Mouse (Mus musculus) limb, embryonic 11.5 days (tissue): Measurements from ENCODE around the gene Gucy1a1. TPM values are rescaled to one million over a fixed set of nuclear protein-coding genes. Genes with fewer than 3 reads are reported as not detected.

Experiments used
- ATAC-seq: fragments of 200-750 bp; cut with Nextera tagmentation; 2 replicates; pipeline ENCODE4 v1.8.0; 2017; ENCODE audit warnings: low read depth; ENCODE audit not compliant: insufficient number of reproducible peaks, low FRiP score, low TSS enrichment
- DNase-seq: peaks from one replicate; pipeline ENCODE4 v3.0.0-alpha.2; 2015; ENCODE audit warnings: low spot score
- H3K27ac ChIP-seq: fragments of 300-500 bp; sonication (generic); replicated peaks from 2 replicates; pipeline ENCODE4 v1.5.1; 2014; ENCODE audit warnings: low read depth, mild to moderate bottlenecking, low read length
- H3K27me3 ChIP-seq: fragments of 300-500 bp; sonication (generic); 2 replicates; pipeline ENCODE4 v1.6.1; 2014; ENCODE audit warnings: mild to moderate bottlenecking, low read length, mixed read lengths; ENCODE audit not compliant: control insufficient read depth, insufficient read depth
- H3K36me3 ChIP-seq: fragments of 300-500 bp; sonication (generic); 2 replicates; pipeline ENCODE4 v1.6.1; 2014; ENCODE audit warnings: mild to moderate bottlenecking, low read length, moderate library complexity, mixed read lengths; ENCODE audit not compliant: control insufficient read depth, insufficient read depth
- H3K4me1 ChIP-seq: fragments of 300-500 bp; sonication (generic); 2 replicates; pipeline ENCODE4 v1.6.1; 2014; ENCODE audit warnings: low read length, mixed read lengths; ENCODE audit not compliant: control insufficient read depth, insufficient read depth
- H3K4me2 ChIP-seq: fragments of 300-500 bp; sonication (generic); 2 replicates; pipeline ENCODE4 v1.6.1; 2014; ENCODE audit warnings: low read depth, mild to moderate bottlenecking, moderate library complexity; ENCODE audit not compliant: severe bottlenecking
- H3K4me3 ChIP-seq: fragments of 300-500 bp; sonication (generic); 2 replicates; pipeline ENCODE4 v1.5.1; 2014; ENCODE audit warnings: low read depth, low read length
- H3K9ac ChIP-seq: fragments of 300-500 bp; sonication (generic); 2 replicates; pipeline ENCODE4 v1.6.1; 2014; ENCODE audit warnings: mild to moderate bottlenecking, low read length
- H3K9me3 ChIP-seq: fragments of 300-500 bp; sonication (generic); 2 replicates; pipeline ENCODE4 v1.6.1; 2016; ENCODE audit warnings: low read length; ENCODE audit not compliant: control insufficient read depth
- WGBS: fragments of 180-500 bp; shearing (Covaris S2); extraction: QIAGEN DNeasy Blood & Tissue Kit; methylation state at CpG from one replicate; pipeline ENCODE4 v1.1.7; 2014; 5-methylcytosine and 5-hydroxymethylcytosine counted together
- polyA plus RNA-seq: library from polyadenylated mRNA; unstranded; fragments of >200 nt; fragmentation: Nextera tagmentation; extraction: Ambion mirVana; gene quantifications from 2 replicates; pipeline ENCODE4 v1.2.1, GENCODE M21; 2014

The Gucy1a1 gene
- 0.85 and 2.6 TPM in 2 replicates for polyA plus RNA-seq

GRCm38 (mm10) chr3:82145126-82145901 lies at the start of gene Gucy1a1:
Gene Gucy1a1 (minus strand): TSS chr3:82145789.
- Histone ChIP-seq H3K4me3 (peak within 1 kb of the TSS; percentile 34), H3K27me3 (peaks cover 7% of the 10 kb centered on the region; the same call in 1 of the 2 replicates), H3K27ac (no peak within 1 kb of the TSS), H3K4me2 (peak within 1 kb of the TSS; percentile 85), H3K4me1 (no peaks in the 10 kb centered on the region), H3K36me3 (no peaks in the 10 kb centered on the region), H3K9me3 (no peaks in the 10 kb centered on the region), H3K9ac (peak within 1 kb of the TSS; percentile 51; the same call in 1 of the 2 replicates)
- 1% methylated on average over 36 of the region's 36 CpGs for WGBS
- DNase-seq (peak; percentile 57), ATAC-seq (peak; percentile 81)

GRCm38 (mm10) chr3:82191559-82192245 lies 46.1 kb upstream of the Gucy1a1 start:
- no peaks in the 10 kb centered on the region for H3K9me3 ChIP-seq
- no peak overlapping the region for H3K9ac ChIP-seq
- H3K4me1 ChIP-seq, result no peaks in the 10 kb centered on the region
- no peaks in the 10 kb centered on the region for H3K36me3 ChIP-seq
- no peaks in the 10 kb centered on the region for H3K27me3 ChIP-seq
- DNase-seq (no peak), ATAC-seq (no peak)
- H3K4me2 ChIP-seq, result no peak overlapping the region
- WGBS, result 75% methylated on average over 1 of the region's 1 CpGs
- H3K27ac ChIP-seq, result no peak overlapping the region
- no peak overlapping the region for H3K4me3 ChIP-seq

- H3K9ac ChIP-seq, result no peak overlapping the region
Measured at GRCm38 (mm10) chr3:82185626-82186025, 40.0 kb upstream of the Gucy1a1 start.

GRCm38 (mm10) chr3:82181500-82181899 lies 35.9 kb upstream of the Gucy1a1 start:
- ATAC-seq (no peak), DNase-seq (no peak)
- H3K9me3 ChIP-seq, result no peaks in the 10 kb centered on the region
- H3K27ac ChIP-seq, result no peak overlapping the region
- no peaks in the 10 kb centered on the region for H3K4me1 ChIP-seq
- H3K4me3 ChIP-seq, result no peak overlapping the region
- no peaks in the 10 kb centered on the region for H3K27me3 ChIP-seq
- no peak overlapping the region for H3K4me2 ChIP-seq
- no peak overlapping the region for H3K9ac ChIP-seq
- H3K36me3 ChIP-seq, result no peaks in the 10 kb centered on the region

More at GRCm38 (mm10) chr3:82185626-82186025, 40.0 kb upstream of the Gucy1a1 start:
- Histone ChIP-seq H3K9me3 (no peaks in the 10 kb centered on the region), H3K4me2 (no peak overlapping the region), H3K27ac (no peak overlapping the region), H3K27me3 (no peaks in the 10 kb centered on the region), H3K36me3 (no peaks in the 10 kb centered on the region), H3K4me3 (no peak overlapping the region), H3K4me1 (no peaks in the 10 kb centered on the region)
- WGBS, result 90% methylated on average over 9 of the region's 9 CpGs
- no peak for ATAC-seq
- no peak for DNase-seq

GRCm38 (mm10) chr3:82180253-82180652 lies 34.7 kb upstream of the Gucy1a1 start:
- no peak for ATAC-seq
- H3K27me3 ChIP-seq, result no peaks in the 10 kb centered on the region
- H3K9ac ChIP-seq, result no peak overlapping the region
- whole genome bisulfite sequencing, result 76% methylated on average over 3 of the region's 3 CpGs
- no peaks in the 10 kb centered on the region for H3K9me3 ChIP-seq
- H3K27ac ChIP-seq, result no peak overlapping the region
- H3K4me3 ChIP-seq, result no peak overlapping the region
- no peaks in the 10 kb centered on the region for H3K4me1 ChIP-seq
- no peaks in the 10 kb centered on the region for H3K36me3 ChIP-seq
- H3K4me2 ChIP-seq, result no peak overlapping the region
- DNase-seq, result no peak

GRCm38 (mm10) chr3:82175501-82175900 lies 29.9 kb upstream of the Gucy1a1 start:
- no peak for DNase-seq
- H3K9me3 ChIP-seq, result no peaks in the 10 kb centered on the region
- no peaks in the 10 kb centered on the region for H3K4me1 ChIP-seq
- WGBS, result 95% methylated on average over 1 of the region's 1 CpGs
- no peak overlapping the region for H3K27ac ChIP-seq
- H3K36me3 ChIP-seq, result no peaks in the 10 kb centered on the region
- H3K27me3 ChIP-seq, result no peaks in the 10 kb centered on the region
- no peak overlapping the region for H3K4me3 ChIP-seq
- H3K9ac ChIP-seq, result no peak overlapping the region
- H3K4me2 ChIP-seq, result no peak overlapping the region
- ATAC-seq, result no peak

GRCm38 (mm10) chr3:82167064-82167463 lies 21.5 kb upstream of the Gucy1a1 start:
- DNase-seq, result no peak
- no peaks in the 10 kb centered on the region for H3K9me3 ChIP-seq
- no peak overlapping the region for H3K9ac ChIP-seq
- 87% methylated on average over 2 of the region's 2 CpGs for WGBS
- H3K4me1 ChIP-seq, result no peaks in the 10 kb centered on the region
- no peak overlapping the region for H3K27ac ChIP-seq
- H3K36me3 ChIP-seq, result no peaks in the 10 kb centered on the region
- no peak for ATAC-seq
- H3K4me2 ChIP-seq, result no peak overlapping the region
- H3K4me3 ChIP-seq, result no peak overlapping the region
- no peaks in the 10 kb centered on the region for H3K27me3 ChIP-seq

GRCm38 (mm10) chr3:82165937-82166336 lies 20.3 kb upstream of the Gucy1a1 start:
- WGBS, result 90% methylated on average over 2 of the region's 2 CpGs
- Histone ChIP-seq H3K9ac (no peak overlapping the region), H3K9me3 (no peaks in the 10 kb centered on the region), H3K4me1 (no peaks in the 10 kb centered on the region), H3K27ac (no peak overlapping the region), H3K36me3 (no peaks in the 10 kb centered on the region), H3K4me2 (no peak overlapping the region), H3K4me3 (no peak overlapping the region), H3K27me3 (no peaks in the 10 kb centered on the region)
- ATAC-seq, result no peak
- no peak for DNase-seq
